Mouse (Mus musculus): ENCODE measurements around the gene Tas1r1. TPM values are rescaled to one million over a fixed set of nuclear protein-coding genes. Genes with fewer than 3 reads are reported as not detected.

Tas1r1 gene
- polyA plus RNA-seq, 1 experiment = 0.14 TPM

- 81% methylated on average over 3 of the region's 3 CpGs for WGBS
- Histone ChIP-seq H3K27ac (ENCODE audit: insufficient read depth, low read length) (no peak overlapping the region), H3K4me3 (ENCODE audit: extremely low read depth, insufficient read depth, insufficient read length) (no peak overlapping the region), H3K4me1 (ENCODE audit: control insufficient read depth, insufficient read depth, insufficient read length) (no peaks in the 10 kb centered on the region; the same call in 1 of the 2 replicates), H3K36me3 (ENCODE audit: control insufficient read depth, insufficient read depth, low read length) (no peaks in the 10 kb centered on the region), H3K27me3 (ENCODE audit: control insufficient read depth, insufficient read depth, low read length) (peaks cover 11% of the 10 kb centered on the region)
- TF ChIP-seq CTCF (IDR thresholded peaks at IDR 0.05; ENCODE audit: extremely low read depth, insufficient read depth, insufficient read length, insufficient replicate concordance) = no peak
- TF ChIP-seq POLR2A (IDR thresholded peaks at IDR 0.05; ENCODE audit: low read depth, low read length) = no peak
- DNase-seq (ENCODE audit: low read depth in 1 of 2, low spot score in 2 of 2) = no peak
Measured at GRCm38 (mm10) chr4:151997701-151998100, 40.7 kb downstream of the Tas1r1 start.

GRCm38 (mm10) chr4:151996951-151997222 is 41.5 kb downstream of the Tas1r1 start:
- 2% methylated on average over 13 of the region's 13 CpGs for WGBS
- no peak for DNase-seq (ENCODE audit: low read depth in 1 of 2, low spot score in 2 of 2)
- TF ChIP-seq POLR2A (IDR thresholded peaks at IDR 0.05; ENCODE audit: low read depth, low read length) (no peak), CTCF (IDR thresholded peaks at IDR 0.05; ENCODE audit: extremely low read depth, insufficient read depth, insufficient read length, insufficient replicate concordance) (no peak)
- Histone ChIP-seq H3K4me3 (ENCODE audit: extremely low read depth, insufficient read depth, insufficient read length) (peak overlapping the region; percentile 78), H3K36me3 (ENCODE audit: control insufficient read depth, insufficient read depth, low read length) (0 out of 2 replicates have a peak, but pooled peaks cover 3% of the 10 kb centered on the region), H3K27ac (ENCODE audit: insufficient read depth, low read length) (peak overlapping the region; percentile 88), H3K4me1 (ENCODE audit: control insufficient read depth, insufficient read depth, insufficient read length) (no peaks in the 10 kb centered on the region; the same call in 1 of the 2 replicates), H3K27me3 (ENCODE audit: control insufficient read depth, insufficient read depth, low read length) (peaks cover 11% of the 10 kb centered on the region)

DNA sequence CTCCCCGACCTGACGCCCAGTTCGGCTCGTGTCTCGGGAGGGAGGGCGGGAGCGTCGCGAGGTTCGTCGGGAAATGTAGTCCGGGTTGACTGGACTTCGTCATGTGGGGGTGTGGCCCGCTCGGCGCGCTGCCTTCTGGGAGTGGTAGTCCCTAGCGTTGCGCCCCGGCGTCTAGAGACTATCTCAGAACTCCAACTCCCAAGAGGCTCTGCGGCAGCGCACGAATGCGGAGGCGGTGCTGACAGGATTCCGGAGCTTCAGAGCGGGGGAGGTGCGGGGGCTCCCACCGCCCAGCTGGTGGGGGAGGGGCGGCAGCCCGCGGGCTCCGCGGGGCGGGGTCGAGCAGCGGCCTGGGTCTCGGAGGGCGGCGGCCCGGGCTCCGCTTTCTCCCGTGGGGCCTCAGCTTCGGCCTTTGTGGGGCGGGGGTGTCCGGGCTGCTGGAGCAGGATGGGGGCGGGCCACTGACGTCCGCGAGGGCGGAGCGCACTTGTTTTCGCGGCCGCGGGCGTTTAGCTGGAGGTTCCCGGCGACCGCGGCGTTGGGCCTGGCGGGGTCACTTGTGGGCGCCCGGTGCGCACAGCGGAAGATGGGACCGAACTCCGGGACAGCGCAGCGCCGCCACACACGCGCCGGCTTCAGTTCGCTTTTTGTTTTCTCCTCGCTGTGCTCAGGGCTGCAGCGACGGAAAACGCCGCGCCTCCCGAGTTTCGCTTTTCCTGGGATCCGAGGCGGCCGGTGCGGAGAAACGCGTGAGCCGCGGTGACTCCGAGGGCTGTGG is 42.0 kb downstream of the Tas1r1 start, which contains the start of gene Phf13:
TSS of gene Phf13 (minus strand) at position 86 of the 778 bp plus-strand sequence.
- TF ChIP-seq POLR2A (IDR thresholded peaks at IDR 0.05; ENCODE audit: low read depth, low read length) (peak; percentile 50), CTCF (IDR thresholded peaks at IDR 0.05; ENCODE audit: extremely low read depth, insufficient read depth, insufficient read length, insufficient replicate concordance) (no peak)
- Histone ChIP-seq H3K27ac (ENCODE audit: insufficient read depth, low read length) (peak within 1 kb of the TSS; percentile 88), H3K4me3 (ENCODE audit: extremely low read depth, insufficient read depth, insufficient read length) (peak within 1 kb of the TSS; percentile 88), H3K27me3 (ENCODE audit: control insufficient read depth, insufficient read depth, low read length) (peaks cover 11% of the 10 kb centered on the region), H3K4me1 (ENCODE audit: control insufficient read depth, insufficient read depth, insufficient read length) (no peaks in the 10 kb centered on the region; the same call in 1 of the 2 replicates), H3K36me3 (ENCODE audit: control insufficient read depth, insufficient read depth, low read length) (0 out of 2 replicates have a peak, but pooled peaks cover 3% of the 10 kb centered on the region)
- under 1% methylated on average over 77 of the region's 94 CpGs for WGBS
- peak; percentile 97 to 99 for DNase-seq (ENCODE audit: low read depth in 1 of 2, low spot score in 2 of 2)

DNA sequence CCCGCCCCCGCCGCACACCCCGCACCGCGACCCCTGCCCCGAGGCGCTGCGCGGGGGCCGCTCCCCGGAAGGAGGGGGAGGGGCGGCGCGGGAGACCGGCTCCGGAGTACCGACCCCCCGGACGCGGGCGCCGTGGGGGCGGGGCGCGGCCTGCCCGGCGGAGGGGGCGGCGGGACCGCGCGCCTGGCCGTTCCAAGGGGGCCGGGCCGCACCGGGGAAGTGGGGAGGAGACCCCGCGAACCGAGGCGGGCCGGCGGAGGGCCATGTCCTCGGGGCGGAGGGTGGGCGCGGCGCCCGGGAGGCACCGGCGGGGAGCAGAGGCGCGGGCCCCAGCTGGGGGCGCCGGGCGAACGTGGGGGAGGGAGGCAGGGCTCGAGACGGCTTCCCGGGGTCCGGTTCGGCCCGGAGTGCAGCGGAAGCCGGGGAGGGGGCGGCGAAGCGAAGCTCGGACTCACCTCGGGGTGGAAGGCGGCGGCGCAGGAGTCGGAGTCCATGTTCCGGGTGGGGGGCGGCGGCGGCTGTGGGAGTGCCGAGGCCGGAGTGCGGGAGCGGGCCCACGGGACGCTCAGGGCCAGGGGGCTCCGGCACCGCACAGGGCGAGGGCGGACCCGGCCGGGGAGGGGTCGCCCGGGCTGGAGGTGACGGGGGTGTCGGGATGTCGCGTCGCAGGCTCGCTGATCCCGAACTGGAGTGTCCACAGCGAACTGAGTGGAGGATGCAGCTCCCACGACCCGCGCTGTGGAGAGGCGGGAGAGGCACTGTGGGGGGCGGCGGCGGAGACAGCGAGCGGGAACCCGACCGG is 42.8 kb downstream of the Tas1r1 start:
- Histone ChIP-seq H3K27me3 (ENCODE audit: control insufficient read depth, insufficient read depth, low read length) (peaks cover 11% of the 10 kb centered on the region), H3K4me3 (ENCODE audit: extremely low read depth, insufficient read depth, insufficient read length) (peak overlapping the region; percentile 88), H3K27ac (ENCODE audit: insufficient read depth, low read length) (peak overlapping the region; percentile 30), H3K36me3 (ENCODE audit: control insufficient read depth, insufficient read depth, low read length) (0 out of 2 replicates have a peak, but pooled peaks cover 6% of the 10 kb centered on the region), H3K4me1 (ENCODE audit: control insufficient read depth, insufficient read depth, insufficient read length) (no peaks in the 10 kb centered on the region; the same call in 1 of the 2 replicates)
- no peak for TF ChIP-seq CTCF (IDR thresholded peaks at IDR 0.05; ENCODE audit: extremely low read depth, insufficient read depth, insufficient read length, insufficient replicate concordance)
- no peak for TF ChIP-seq POLR2A (IDR thresholded peaks at IDR 0.05; ENCODE audit: low read depth, low read length)
- 2% methylated on average over 61 of the region's 111 CpGs for WGBS
- peak in 1 of 2 experiments; percentile 24 for DNase-seq (ENCODE audit: low read depth in 1 of 2, low spot score in 2 of 2)

GRCm38 (mm10) chr4:151994228-151995171 is 43.9 kb downstream of the Tas1r1 start:
- Histone ChIP-seq H3K4me3 (ENCODE audit: extremely low read depth, insufficient read depth, insufficient read length) (peak overlapping the region; percentile 88), H3K36me3 (ENCODE audit: control insufficient read depth, insufficient read depth, low read length) (0 out of 2 replicates have a peak, but pooled peaks cover 6% of the 10 kb centered on the region), H3K27ac (ENCODE audit: insufficient read depth, low read length) (no peak overlapping the region), H3K4me1 (ENCODE audit: control insufficient read depth, insufficient read depth, insufficient read length) (no peaks in the 10 kb centered on the region; the same call in 1 of the 2 replicates), H3K27me3 (ENCODE audit: control insufficient read depth, insufficient read depth, low read length) (peaks cover 11% of the 10 kb centered on the region)
- 8% methylated on average over 61 of the region's 61 CpGs for WGBS
- no peak for DNase-seq (ENCODE audit: low read depth in 1 of 2, low spot score in 2 of 2)
- no peak for TF ChIP-seq POLR2A (IDR thresholded peaks at IDR 0.05; ENCODE audit: low read depth, low read length)
- no peak for TF ChIP-seq CTCF (IDR thresholded peaks at IDR 0.05; ENCODE audit: extremely low read depth, insufficient read depth, insufficient read length, insufficient replicate concordance)

DNA sequence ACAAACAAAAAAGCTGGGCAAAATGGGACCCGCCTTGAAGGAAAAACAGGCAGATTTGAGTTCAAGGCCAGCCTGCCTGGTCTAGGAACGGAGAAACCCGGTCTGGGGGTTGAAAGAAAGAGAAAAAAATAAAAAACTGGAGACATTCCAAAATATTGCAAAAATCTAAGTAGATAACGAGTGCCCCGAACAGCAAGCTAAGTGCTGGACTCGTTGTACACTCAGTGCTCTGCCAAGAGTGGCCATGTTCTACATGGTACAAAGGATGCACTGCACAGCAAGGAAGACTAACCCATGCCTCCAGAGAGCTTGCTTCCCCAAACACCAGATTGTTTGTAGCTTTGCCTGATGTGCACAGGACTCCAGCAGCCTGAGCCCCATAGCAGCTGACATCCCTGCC is 45.3 kb downstream of the Tas1r1 start:
- Histone ChIP-seq H3K36me3 (ENCODE audit: control insufficient read depth, insufficient read depth, low read length) (0 out of 2 replicates have a peak, but pooled peaks cover 6% of the 10 kb centered on the region), H3K27ac (ENCODE audit: insufficient read depth, low read length) (no peak overlapping the region), H3K4me3 (ENCODE audit: extremely low read depth, insufficient read depth, insufficient read length) (no peak overlapping the region), H3K27me3 (ENCODE audit: control insufficient read depth, insufficient read depth, low read length) (peaks cover 11% of the 10 kb centered on the region), H3K4me1 (ENCODE audit: control insufficient read depth, insufficient read depth, insufficient read length) (peaks cover 2% of the 10 kb centered on the region; the same call in 1 of the 2 replicates)
- DNase-seq (ENCODE audit: low read depth in 1 of 2, low spot score in 2 of 2) = no peak
- TF ChIP-seq CTCF (IDR thresholded peaks at IDR 0.05; ENCODE audit: extremely low read depth, insufficient read depth, insufficient read length, insufficient replicate concordance) (no peak), POLR2A (IDR thresholded peaks at IDR 0.05; ENCODE audit: low read depth, low read length) (no peak)
- WGBS = 85% methylated on average over 6 of the region's 6 CpGs
